ENCODE assay signal across 8 mouse cellular contexts in the genomic region with DNA sequence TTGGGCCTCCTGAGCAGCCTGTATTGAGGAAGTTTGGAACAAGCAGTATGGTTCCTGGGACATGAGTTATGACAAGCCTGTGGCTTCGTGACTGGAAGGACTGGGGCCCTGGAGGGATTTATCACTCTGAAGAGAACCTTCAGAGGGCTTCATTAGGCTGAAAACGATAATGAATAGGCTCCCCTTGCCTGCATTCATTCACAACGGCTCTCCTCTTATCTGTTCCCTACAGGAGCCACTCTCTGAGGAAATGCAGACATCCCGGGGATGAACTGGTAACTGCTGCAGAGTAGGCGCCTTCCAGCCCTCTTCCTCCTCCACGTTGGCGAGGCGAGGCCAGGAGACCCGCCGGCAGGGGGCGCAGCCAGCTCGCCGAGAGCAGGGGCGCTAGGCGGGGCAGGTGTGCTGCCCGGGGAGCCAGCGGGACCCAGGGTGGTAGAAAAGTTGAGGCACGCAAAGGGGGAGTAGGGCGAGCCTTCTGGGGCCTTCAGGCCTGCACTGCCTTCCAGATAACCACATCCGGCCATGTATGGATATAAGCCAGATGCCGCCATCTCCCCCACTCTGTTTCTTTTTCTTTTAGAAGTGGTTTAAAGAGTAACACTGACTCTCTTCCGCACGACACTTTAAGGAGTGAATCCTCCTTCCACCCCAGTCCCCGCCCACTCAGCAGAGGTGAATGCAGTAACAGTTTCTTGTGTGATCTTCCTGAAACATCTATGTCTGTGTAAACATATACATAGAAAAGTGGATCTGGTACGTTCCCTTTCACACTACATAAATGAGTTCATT. TPM values are rescaled to one million over a fixed set of nuclear protein-coding genes. Genes with fewer than 3 reads are reported as not detected.
A peak's percentile ranks its signal among the peaks of the same experiment; 100 is the strongest.
DNase-seq lines count a peak whose midpoint lies in the region; ATAC-seq and TF ChIP-seq lines count a peak whose summit lies in the region.

No protein-coding gene starts in this region.

- 8% methylated on average over 25 of the region's 25 CpGs for WGBS in forebrain, embryonic 13.5 days
- 5% methylated on average over 25 of the region's 25 CpGs for WGBS in lung, embryonic 15.5 days

- peak; percentile 51; the same call in 1 of the 2 replicates for ATAC-seq in forebrain, embryonic 13.5 days
- peak; percentile 37 for ATAC-seq in lung, embryonic 15.5 days (ENCODE audit: borderline replicate concordance, extremely low read depth, low FRiP score, low TSS enrichment)

- peak; percentile 80 to 88 for DNase-seq in heart, postnatal 10 days
- DNase-seq in kidney, postnatal 36 days: peak; percentile 62 to 92
- DNase-seq in ovary, postnatal 10 days (ENCODE audit: low spot score): peak; percentile 85
- DNase-seq in thymus, postnatal 0 days (ENCODE audit: low spot score): peak; percentile 91

- peak overlapping the region; percentile 40 for H3K4me2 ChIP-seq in forebrain, embryonic 13.5 days
- peak overlapping the region; percentile 54 for H3K4me2 ChIP-seq in lung, embryonic 15.5 days

- H3K9ac ChIP-seq in forebrain, embryonic 13.5 days: peak overlapping the region; percentile 18; the same call in 1 of the 2 replicates
- H3K9ac ChIP-seq in lung, embryonic 15.5 days: no peak overlapping the region

- TF ChIP-seq CTCF in E14TG2a.4 (conservative IDR thresholded peaks at IDR 0.05; ENCODE audit: low read length): peak; percentile 15

- peaks cover 17% of the 10 kb centered on the region for H3K4me1 ChIP-seq in E14TG2a.4 (replicated peaks; ENCODE audit: low read depth, low read length)
- H3K4me1 ChIP-seq in brown adipose tissue, adult 24 weeks (ENCODE audit: control insufficient read depth, insufficient read depth, insufficient read length, low read length): no peaks in the 10 kb centered on the region
- peaks cover 58% of the 10 kb centered on the region for H3K4me1 ChIP-seq in forebrain, embryonic 13.5 days
- H3K4me1 ChIP-seq in lung, embryonic 15.5 days: peaks cover 67% of the 10 kb centered on the region

- H3K4me3 ChIP-seq in E14TG2a.4 (replicated peaks; ENCODE audit: low read length): no peak overlapping the region
- peak overlapping the region; percentile 36; the same call in 1 of the 2 replicates for H3K4me3 ChIP-seq in brown adipose tissue, adult 24 weeks (ENCODE audit: insufficient read depth, low read depth, low read length)
- no peak overlapping the region for H3K4me3 ChIP-seq in forebrain, embryonic 13.5 days
- H3K4me3 ChIP-seq in lung, embryonic 15.5 days: peak overlapping the region; percentile 22; the same call in 1 of the 2 replicates

- H3K27ac ChIP-seq in brown adipose tissue, adult 24 weeks (replicated peaks; ENCODE audit: low read depth, low read length): no peak overlapping the region
- no peak overlapping the region for H3K27ac ChIP-seq in forebrain, embryonic 13.5 days
- peak overlapping the region; percentile 44 for H3K27ac ChIP-seq in lung, embryonic 15.5 days

- H3K36me3 ChIP-seq in E14TG2a.4 (ENCODE audit: insufficient read depth, low read length): no peaks in the 10 kb centered on the region
- no peaks in the 10 kb centered on the region for H3K36me3 ChIP-seq in forebrain, embryonic 13.5 days (ENCODE audit: poor library complexity, severe bottlenecking)
- no peaks in the 10 kb centered on the region for H3K36me3 ChIP-seq in lung, embryonic 15.5 days

- H3K27me3 ChIP-seq in E14TG2a.4 (ENCODE audit: insufficient read depth, low read length): peaks cover 81% of the 10 kb centered on the region
- 0 out of 2 replicates have a peak, but pooled peaks cover 3% of the 10 kb centered on the region for H3K27me3 ChIP-seq in forebrain, embryonic 13.5 days
- H3K27me3 ChIP-seq in lung, embryonic 15.5 days: no peaks in the 10 kb centered on the region

- intact Hi-C loops in heart, postnatal 10 days (cut with DNase I): loop anchor here (2.0 to 5.0 kb wide), 5 partner anchors 105 to 960 kb away; no protein-coding TSS in a partner anchor

- H3K9me3 ChIP-seq in E14TG2a.4 (ENCODE audit: low read length): no peaks in the 10 kb centered on the region
- no peaks in the 10 kb centered on the region for H3K9me3 ChIP-seq in forebrain, embryonic 13.5 days (replicated peaks)
- H3K9me3 ChIP-seq in lung, embryonic 15.5 days: no peaks in the 10 kb centered on the region

RNA-seq across cellular contexts. Expression of a gene that starts 14.9 kb away (rescaled TPM):
- polyA plus RNA-seq in brown adipose tissue, adult 24 weeks (2012; ENCODE audit: insufficient read depth, insufficient read length, missing spikeins): 1.5 and 4.3 TPM in 2 replicates
- 69.3 and 118 TPM in 2 replicates for polyA plus RNA-seq in forebrain, embryonic 13.5 days (2015; fragmentation: Nextera tagmentation; extraction: Ambion mirVana)
- total RNA-seq in heart, postnatal 10 days (2021): 10 to 100 TPM; 17.2 to 17.7 TPM
- polyA plus RNA-seq in lung, embryonic 15.5 days (2015; fragmentation: Nextera tagmentation; extraction: Ambion mirVana): 525 and 559 TPM in 2 replicates
- polyA plus RNA-seq in thymus, postnatal 0 days (2015; fragmentation: Nextera tagmentation; extraction: Ambion mirVana): 32.6 and 43.5 TPM in 2 replicates

Comparison
In these comparisons a context has a peak if more than half of its experiments do, and no peak if none do; other contexts are left out.
1. H3K4me3 ChIP-seq: peak in brown adipose tissue, adult 24 weeks (single experiment) and lung, embryonic 15.5 days (single experiment); none in E14TG2a.4 (single experiment) and forebrain, embryonic 13.5 days (single experiment).
2. Peak in every context shown above with its lines, with median percentiles within 50 percentile points of each other: DNase-seq.